Mouse (Mus musculus) ES-E14 (cell line): ENCODE measurements at regions not wholly inside any gene's neighbourhood (a gene's known extent, or its start where the extent isn't known, plus 50 kb on each side); places are given as distances from the start of the nearest gene placed in this dataset.

Experiments
- DNase-seq: peaks from one replicate; pipeline ENCODE4 v3.0.0-alpha.2; 2013; ENCODE audit warnings: low read depth, low spot score
- H3K27ac ChIP-seq: 2 replicates; pipeline ENCODE4 v1.5.1; 2012; ENCODE audit warnings: low read depth, mild to moderate bottlenecking, low read length, moderate library complexity, mixed read lengths; ENCODE audit not compliant: poor library complexity, insufficient read depth, severe bottlenecking
- H3K36me3 ChIP-seq: 2 replicates; pipeline ENCODE4 v1.6.1; 2012; ENCODE audit warnings: mild to moderate bottlenecking, low read length, moderate library complexity, mixed read lengths; ENCODE audit not compliant: control insufficient read depth, poor library complexity, insufficient read depth, severe bottlenecking
- H3K4me1 ChIP-seq, 2 experiments: fragments of 150-350 bp in 1 of 2; sonication (generic) in 1 of 2; 2 replicates each; pipeline ENCODE4 v1.6.1; 2012; ENCODE audit warnings: low read length in 2 of 2, mild to moderate bottlenecking in 1 of 2, mixed read lengths in 1 of 2; ENCODE audit not compliant: control insufficient read depth in 2 of 2, insufficient read depth in 2 of 2, poor library complexity in 1 of 2
- H3K4me3 ChIP-seq, 2 experiments: fragments of 150-350 bp in 1 of 2; sonication (generic) in 1 of 2; 2 replicates each; pipeline ENCODE4 v1.5.1; 2012; ENCODE audit warnings: low read length in 2 of 2, low read depth in 1 of 2, mild to moderate bottlenecking in 1 of 2, mixed read lengths in 1 of 2; ENCODE audit not compliant: insufficient read depth in 1 of 2, poor library complexity in 1 of 2, severe bottlenecking in 1 of 2
- H3K9ac ChIP-seq: 2 replicates; pipeline ENCODE4 v1.6.1; 2012; ENCODE audit warnings: low read depth, mild to moderate bottlenecking, low read length, mixed read lengths; ENCODE audit not compliant: poor library complexity, insufficient read depth, severe bottlenecking
- H3K9me3 ChIP-seq: fragments of 150-350 bp; sonication (generic); 2 replicates; pipeline ENCODE4 v1.6.1; 2012; ENCODE audit warnings: low read depth, mild to moderate bottlenecking, low read length; ENCODE audit not compliant: control insufficient read depth, insufficient read depth
- CHD2 ChIP-seq: IDR thresholded peaks from 2 replicates; pipeline ENCODE4 v1.6.1; 2014; ENCODE audit warnings: mild to moderate bottlenecking, low read depth, low read length, inconsistent platforms
- HCFC1 ChIP-seq: IDR thresholded peaks from 2 replicates; pipeline ENCODE4 v1.6.1; 2012; ENCODE audit warnings: low read length, inconsistent platforms, borderline replicate concordance; ENCODE audit not compliant: insufficient read depth
- MAFK ChIP-seq: IDR thresholded peaks from 2 replicates; pipeline ENCODE4 v1.6.1; 2014; ENCODE audit warnings: mild to moderate bottlenecking, low read depth, low read length, inconsistent platforms; ENCODE audit not compliant: insufficient read depth
- ZC3H11A ChIP-seq: IDR thresholded peaks from 2 replicates; pipeline ENCODE4 v1.6.1; 2012; ENCODE audit warnings: low read depth, mild to moderate bottlenecking, inconsistent platforms, low read length, borderline replicate concordance
- ZNF384 ChIP-seq: IDR thresholded peaks from 2 replicates; pipeline ENCODE4 v1.6.1; 2012; ENCODE audit warnings: low read depth, low read length, inconsistent platforms
- in situ Hi-C, 2 experiments: fragments of 600-800 bp; cut with MboI; formaldehyde crosslinking; loops; one replicate each; pipeline ENCODE4 v1.15.1; 2025; ENCODE audit warnings: low sequenced_read_pairs in 2 of 2, inconsistent platforms in 1 of 2; ENCODE audit not compliant: unreplicated experiment in 2 of 2

- TF ChIP-seq CHD2, result no peak
- TF ChIP-seq MAFK, result no peak
- TF ChIP-seq ZNF384, result no peak
- no peak for TF ChIP-seq ZC3H11A
- TF ChIP-seq HCFC1, result no peak
- H3K9ac ChIP-seq, result no peak overlapping the region
- in situ Hi-C loops, result no loop called here
- no peaks in the 10 kb centered on the region for H3K9me3 ChIP-seq
- H3K36me3 ChIP-seq, result no peaks in the 10 kb centered on the region
- H3K4me1 ChIP-seq, result no peaks in the 10 kb centered on the region
- no peak overlapping the region for H3K4me3 ChIP-seq
- no peak overlapping the region for H3K27ac ChIP-seq
- DNase-seq, result no peak
Observed at GRCm38 (mm10) chr17:52304133-52304532, 298.4 kb upstream of the Kcnh8 start.

GRCm38 (mm10) chr17:52303320-52303719 is 299.2 kb upstream of the Kcnh8 start:
- no peak for TF ChIP-seq ZNF384
- no peak for TF ChIP-seq MAFK
- TF ChIP-seq ZC3H11A, result no peak
- TF ChIP-seq HCFC1, result no peak
- TF ChIP-seq CHD2, result no peak

GRCm38 (mm10) chr17:52299769-52300168 is 302.7 kb upstream of the Kcnh8 start:
- H3K4me3 ChIP-seq, result no peak overlapping the region
- in situ Hi-C loops, result no loop called here
- H3K4me1 ChIP-seq, result no peaks in the 10 kb centered on the region
- H3K9ac ChIP-seq, result no peak overlapping the region
- no peak overlapping the region for H3K27ac ChIP-seq
- no peaks in the 10 kb centered on the region for H3K36me3 ChIP-seq
- no peak for DNase-seq
- H3K9me3 ChIP-seq, result no peaks in the 10 kb centered on the region
- TF ChIP-seq ZNF384 (no peak), CHD2 (no peak), MAFK (no peak), ZC3H11A (no peak), HCFC1 (no peak)

More at GRCm38 (mm10) chr17:52303320-52303719, 299.2 kb upstream of the Kcnh8 start:
- DNase-seq, result no peak
- Histone ChIP-seq H3K36me3 (no peaks in the 10 kb centered on the region), H3K27ac (no peak overlapping the region), H3K9ac (no peak overlapping the region), H3K9me3 (no peaks in the 10 kb centered on the region), H3K4me3 (no peak overlapping the region), H3K4me1 (no peaks in the 10 kb centered on the region)
- in situ Hi-C loops, result no loop called here

GRCm38 (mm10) chr17:52285392-52285791 is 317.1 kb upstream of the Kcnh8 start:
- no peak for DNase-seq
- Histone ChIP-seq H3K9ac (no peak overlapping the region), H3K9me3 (no peaks in the 10 kb centered on the region), H3K36me3 (no peaks in the 10 kb centered on the region), H3K4me3 (no peak overlapping the region), H3K27ac (no peak overlapping the region), H3K4me1 (no peaks in the 10 kb centered on the region)
- no peak for TF ChIP-seq HCFC1
- no peak for TF ChIP-seq ZC3H11A
- TF ChIP-seq ZNF384, result no peak
- no peak for TF ChIP-seq CHD2
- no peak for TF ChIP-seq MAFK
- in situ Hi-C loops, result no loop called here

GRCm38 (mm10) chr17:52282264-52282663 is 320.2 kb upstream of the Kcnh8 start:
- Histone ChIP-seq H3K4me1 (no peaks in the 10 kb centered on the region), H3K9ac (no peak overlapping the region), H3K27ac (no peak overlapping the region), H3K9me3 (no peaks in the 10 kb centered on the region), H3K4me3 (no peak overlapping the region), H3K36me3 (no peaks in the 10 kb centered on the region)
- in situ Hi-C loops, result no loop called here
- no peak for TF ChIP-seq MAFK
- no peak for TF ChIP-seq ZNF384
- no peak for TF ChIP-seq HCFC1
- no peak for TF ChIP-seq ZC3H11A
- TF ChIP-seq CHD2, result no peak
- DNase-seq, result no peak
